Mouse (Mus musculus) lung, postnatal 0 days (tissue): ENCODE data around the gene Bahcc1. TPM values are rescaled to one million over a fixed set of nuclear protein-coding genes. Genes with fewer than 3 reads are reported as not detected.

Source experiments
- ATAC-seq: fragments of 200-750 bp; cut with Nextera tagmentation; 2 replicates; pipeline ENCODE4 v1.8.0; 2017; ENCODE audit warnings: moderate library complexity
- DNase-seq: peaks from one replicate; pipeline ENCODE4 v3.0.0-alpha.2; 2016; ENCODE audit warnings: low spot score
- H3K27ac ChIP-seq: fragments of 300-500 bp; sonication (generic); 2 replicates; pipeline ENCODE4 v1.5.1; 2014; ENCODE audit warnings: antibody characterized with exemption, mild to moderate bottlenecking, low read length, mixed read lengths
- H3K27me3 ChIP-seq: fragments of 300-500 bp; sonication (generic); replicated peaks from 2 replicates; pipeline ENCODE4 v1.6.1; 2014; ENCODE audit warnings: low read length, mixed read lengths; ENCODE audit not compliant: insufficient read depth
- H3K36me3 ChIP-seq: fragments of 300-500 bp; sonication (generic); 2 replicates; pipeline ENCODE4 v1.6.1; 2014; ENCODE audit warnings: low read length, mixed read lengths; ENCODE audit not compliant: insufficient read depth
- H3K4me1 ChIP-seq: fragments of 300-500 bp; sonication (generic); 2 replicates; pipeline ENCODE4 v1.6.1; 2014; ENCODE audit warnings: antibody characterized with exemption, low read depth, low read length, mixed read lengths; ENCODE audit not compliant: insufficient read depth
- H3K4me2 ChIP-seq: fragments of 300-500 bp; sonication (generic); replicated peaks from 2 replicates; pipeline ENCODE4 v1.6.1; 2014; ENCODE audit warnings: low read depth, mild to moderate bottlenecking, low read length, moderate library complexity, mixed read lengths
- H3K4me3 ChIP-seq: fragments of 300-500 bp; sonication (generic); 2 replicates; pipeline ENCODE4 v1.5.1; 2014; ENCODE audit warnings: low read depth, low read length
- H3K9ac ChIP-seq: fragments of 300-500 bp; sonication (generic); replicated peaks from 2 replicates; pipeline ENCODE4 v1.6.1; 2014; ENCODE audit warnings: low read depth, mild to moderate bottlenecking
- H3K9me3 ChIP-seq: fragments of 300-500 bp; sonication (generic); 2 replicates; pipeline ENCODE4 v1.6.1; 2016; ENCODE audit warnings: low read length, mixed read lengths
- CTCF ChIP-seq: IDR thresholded peaks from 2 replicates; pipeline ENCODE4 v1.5.1; 2016; ENCODE audit warnings: antibody characterized with exemption, mild to moderate bottlenecking
- EP300 ChIP-seq: IDR thresholded peaks from 2 replicates; pipeline ENCODE4 v1.6.1; 2016; ENCODE audit warnings: antibody characterized with exemption, mild to moderate bottlenecking, control low read depth
- WGBS: fragments of 180-500 bp; shearing (Covaris S2); extraction: QIAGEN DNeasy Blood & Tissue Kit; methylation state at CpG from one replicate; pipeline ENCODE4 v1.1.7; 2014; 5-methylcytosine and 5-hydroxymethylcytosine counted together
- polyA plus RNA-seq: library from polyadenylated mRNA; unstranded; fragments of >200 nt; fragmentation: Nextera tagmentation; extraction: Ambion mirVana; gene quantifications from 2 replicates; pipeline ENCODE4 v1.2.1, GENCODE M21; 2015

The Bahcc1 gene
- polyA plus RNA-seq, 1 experiment from 2014 or later, result 6.6 TPM

- peak overlapping the region; percentile 85 for H3K27ac ChIP-seq
- no peak for TF ChIP-seq EP300
- TF ChIP-seq CTCF, result no peak
- DNase-seq, result peak; percentile 58
- peak overlapping the region; percentile 98 for H3K4me2 ChIP-seq
- H3K4me1 ChIP-seq, result peaks cover 28% of the 10 kb centered on the region; the same call in 1 of the 2 replicates
- peak overlapping the region; percentile 88 for H3K9ac ChIP-seq
- H3K27me3 ChIP-seq, result no peaks in the 10 kb centered on the region
- 2% methylated on average over 69 of the region's 96 CpGs for WGBS
- peak overlapping the region; percentile 75 for H3K4me3 ChIP-seq
- ATAC-seq, result no peak
- no peaks in the 10 kb centered on the region for H3K9me3 ChIP-seq
- H3K36me3 ChIP-seq, result no peaks in the 10 kb centered on the region
Measured at GRCm38 (mm10) chr11:120236438-120237165, 3.9 kb downstream of the Bahcc1 start.

DNA sequence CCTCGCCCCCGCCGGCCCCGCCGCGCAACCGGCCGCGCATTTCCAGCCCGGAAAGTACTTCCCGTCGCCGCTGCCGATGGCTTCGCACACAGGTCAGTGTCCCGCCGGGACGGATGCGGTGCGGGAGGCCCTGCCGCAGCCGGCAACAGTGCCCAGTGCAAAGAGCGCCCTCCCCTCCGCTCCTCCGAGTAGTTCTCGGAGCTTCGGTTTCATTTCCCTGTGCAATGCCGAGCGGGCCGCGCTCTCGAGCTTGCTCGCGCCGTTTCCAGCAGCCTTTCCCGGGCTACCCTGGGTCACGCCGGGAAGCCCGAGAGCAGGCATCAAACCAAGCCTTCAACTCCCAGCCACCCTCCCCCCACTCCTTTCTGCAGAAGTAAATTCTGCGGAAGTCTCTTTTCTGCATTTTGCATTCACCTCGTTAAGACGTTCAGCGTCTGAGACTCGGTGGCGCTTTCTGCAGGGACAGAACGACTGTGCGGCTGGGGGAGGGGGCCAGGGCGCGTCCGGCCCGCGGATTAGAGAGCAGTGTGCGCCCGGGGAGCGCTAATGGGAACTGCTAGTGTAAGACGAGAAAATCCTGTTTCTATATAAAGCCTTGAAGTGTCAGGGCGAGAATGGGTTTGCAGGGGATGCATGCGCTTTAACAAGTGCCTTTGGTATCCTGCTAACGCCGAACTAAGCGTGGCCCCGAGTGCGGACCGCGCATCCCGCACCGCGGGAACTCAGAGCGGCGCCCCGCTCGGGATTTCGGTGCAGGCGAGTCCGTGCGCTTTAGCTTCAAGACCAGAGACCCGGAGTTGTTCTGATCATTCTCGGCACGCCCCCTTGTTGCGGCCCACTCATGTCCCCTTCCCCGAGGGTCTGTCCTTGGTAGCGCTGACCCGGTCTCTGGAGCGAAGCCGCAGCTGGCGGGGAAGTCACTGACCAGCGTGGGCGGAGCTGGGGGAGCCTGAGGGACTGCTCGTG is 4.7 kb downstream of the Bahcc1 start:
- H3K4me2 ChIP-seq, result peak overlapping the region; percentile 98
- H3K27ac ChIP-seq, result peak overlapping the region; percentile 85
- no peaks in the 10 kb centered on the region for H3K36me3 ChIP-seq
- H3K4me1 ChIP-seq, result peaks cover 36% of the 10 kb centered on the region; the same call in 1 of the 2 replicates
- H3K9ac ChIP-seq, result peak overlapping the region; percentile 88
- DNase-seq (peak; percentile 78), ATAC-seq (no peak)
- no peaks in the 10 kb centered on the region for H3K9me3 ChIP-seq
- WGBS, result under 1% methylated on average over 81 of the region's 89 CpGs
- no peaks in the 10 kb centered on the region for H3K27me3 ChIP-seq
- no peak for TF ChIP-seq CTCF
- no peak for TF ChIP-seq EP300
- peak overlapping the region; percentile 75 for H3K4me3 ChIP-seq

DNA sequence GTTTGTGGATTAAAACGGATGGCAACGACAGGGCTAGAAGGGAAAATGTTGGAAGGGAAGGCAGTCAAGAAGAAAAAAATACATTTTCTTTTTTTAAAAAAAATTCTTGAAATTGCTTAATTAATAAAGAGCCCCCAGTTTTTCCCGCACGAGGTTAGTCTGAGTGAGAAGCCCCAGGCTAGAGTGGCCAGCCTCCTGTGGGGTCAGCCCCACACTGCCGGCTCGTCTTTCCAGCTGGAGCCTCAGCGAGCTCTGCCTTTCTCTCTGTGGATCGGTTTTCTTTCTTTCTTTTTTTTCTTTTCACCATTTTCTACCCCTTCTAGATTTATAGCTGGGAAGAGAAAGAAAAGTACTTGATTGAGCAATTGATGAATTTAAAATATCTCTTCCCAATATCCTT is 5.6 kb downstream of the Bahcc1 start:
- Histone ChIP-seq H3K9me3 (no peaks in the 10 kb centered on the region), H3K9ac (peak overlapping the region; percentile 88; the same call in 1 of the 2 replicates), H3K27me3 (no peaks in the 10 kb centered on the region), H3K4me1 (peaks cover 44% of the 10 kb centered on the region; the same call in 1 of the 2 replicates), H3K27ac (peak overlapping the region; percentile 85), H3K36me3 (no peaks in the 10 kb centered on the region), H3K4me3 (peak overlapping the region; percentile 75), H3K4me2 (peak overlapping the region; percentile 98)
- DNase-seq, result no peak
- 28% methylated on average over 8 of the region's 8 CpGs for WGBS
- no peak for TF ChIP-seq CTCF
- no peak for TF ChIP-seq EP300
- no peak for ATAC-seq

DNA sequence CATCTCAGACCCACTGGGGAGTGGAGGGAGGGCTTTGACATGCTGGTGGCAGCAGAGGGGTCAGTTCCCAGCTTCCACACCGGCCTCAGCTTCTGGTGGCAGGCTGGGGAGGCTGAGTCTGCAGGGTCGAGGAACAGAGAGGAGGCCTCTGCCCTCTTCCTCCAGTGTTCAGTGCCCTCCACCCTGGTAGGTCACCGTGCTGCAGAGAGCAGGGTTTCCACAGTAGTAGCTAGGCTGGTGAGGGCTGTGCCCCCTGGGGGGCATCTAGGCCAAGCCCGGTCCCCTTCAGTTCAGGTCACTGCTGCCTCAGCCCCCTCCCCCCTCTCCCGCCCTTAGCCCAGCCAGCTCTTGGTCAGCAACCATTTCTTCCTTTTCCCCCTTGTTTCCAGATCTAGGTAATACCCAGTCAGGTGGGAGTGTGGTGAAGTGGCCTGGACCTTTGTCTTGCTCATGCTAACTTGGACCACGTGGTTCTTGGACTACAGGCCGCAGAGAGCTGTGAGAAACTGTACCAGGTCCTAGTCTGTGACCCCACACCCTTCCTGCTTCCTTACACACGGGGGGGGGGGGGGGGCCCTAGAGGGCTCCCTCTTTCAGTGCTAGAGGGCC is 6.1 kb downstream of the Bahcc1 start:
- Histone ChIP-seq H3K4me1 (peaks cover 44% of the 10 kb centered on the region; the same call in 1 of the 2 replicates), H3K4me2 (peak overlapping the region; percentile 98), H3K27me3 (no peaks in the 10 kb centered on the region), H3K27ac (peak overlapping the region; percentile 85), H3K36me3 (no peaks in the 10 kb centered on the region), H3K9me3 (no peaks in the 10 kb centered on the region), H3K9ac (0 out of 2 replicates have a peak overlapping the region, but pooled peaks have one; percentile 6), H3K4me3 (peak overlapping the region; percentile 75; the same call in 1 of the 2 replicates)
- 26% methylated on average over 7 of the region's 8 CpGs for WGBS
- ATAC-seq, result peak; percentile 26
- peak; percentile 61 for DNase-seq
- TF ChIP-seq CTCF (no peak; the same call in 1 of the 2 replicates), EP300 (no peak; the same call in 1 of the 2 replicates)

GRCm38 (mm10) chr11:120239581-120239991 is 6.8 kb downstream of the Bahcc1 start:
- Histone ChIP-seq H3K4me2 (peak overlapping the region; percentile 48), H3K9me3 (no peaks in the 10 kb centered on the region), H3K27ac (peak overlapping the region; percentile 85), H3K4me3 (peak overlapping the region; percentile 17; the same call in 1 of the 2 replicates), H3K36me3 (no peaks in the 10 kb centered on the region), H3K27me3 (no peaks in the 10 kb centered on the region), H3K4me1 (peaks cover 44% of the 10 kb centered on the region; the same call in 1 of the 2 replicates), H3K9ac (no peak overlapping the region)
- DNase-seq (no peak), ATAC-seq (no peak)
- no peak for TF ChIP-seq CTCF
- TF ChIP-seq EP300, result no peak
- 28% methylated on average over 11 of the region's 11 CpGs for WGBS
